Mouse (Mus musculus) embryonic stem cell, embryonic (primary cell): ENCODE measurements around the gene Mipep.

Source experiments
- CTCF ChIA-PET, 4 experiments: fragments of 300-600 bp in 2 of 4; fragments of 350-600 bp in 2 of 4; sonication (Branson Sonifier 250); formaldehyde crosslinking; loops; one replicate each; lab custom pipeline; 2022; ENCODE audit warnings: inconsistent platforms in 2 of 4; lab: Charles Lee
- POLR2A ChIA-PET, 4 experiments: fragments of 300-600 bp in 2 of 4; fragments of 350-600 bp in 2 of 4; sonication (Branson Sonifier 250); formaldehyde crosslinking; loops; one replicate each; lab custom pipeline; 2022; ENCODE audit warnings: antibody characterized with exemption in 4 of 4, inconsistent platforms in 1 of 4; lab: Charles Lee

Mipep gene

DNA sequence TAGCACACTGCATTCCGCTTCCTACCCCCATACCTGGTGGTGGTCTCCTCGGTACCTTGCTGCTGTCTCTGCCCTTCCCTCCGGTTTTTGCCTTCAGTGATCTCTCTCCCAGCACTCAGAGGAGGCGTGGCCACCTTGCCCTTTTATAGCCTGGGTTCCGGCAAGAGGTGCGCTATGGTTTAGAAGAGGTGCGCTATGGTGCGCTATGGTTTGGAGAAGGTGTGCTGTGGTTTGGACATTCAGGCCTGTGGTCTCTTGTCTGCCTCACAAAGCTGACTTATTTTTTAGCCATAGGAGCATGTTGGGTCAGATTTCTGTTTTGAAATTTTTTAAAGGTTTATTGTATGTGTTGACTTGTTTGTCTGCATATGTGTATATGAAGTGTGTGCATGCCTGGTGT lies 25.5 kb downstream of the Mipep start:
- POLR2A ChIA-PET, result interaction anchor here in 1 of 4 experiments (0.6 kb wide), 1 partner anchor 10 kb away, joined by 3 read pairs; no protein-coding TSS in a partner anchor
- CTCF ChIA-PET, result interaction anchor here in 1 of 4 experiments (0.6 kb wide), 1 partner anchor 456 kb away, joined by 3 read pairs; no protein-coding TSS in a partner anchor

DNA sequence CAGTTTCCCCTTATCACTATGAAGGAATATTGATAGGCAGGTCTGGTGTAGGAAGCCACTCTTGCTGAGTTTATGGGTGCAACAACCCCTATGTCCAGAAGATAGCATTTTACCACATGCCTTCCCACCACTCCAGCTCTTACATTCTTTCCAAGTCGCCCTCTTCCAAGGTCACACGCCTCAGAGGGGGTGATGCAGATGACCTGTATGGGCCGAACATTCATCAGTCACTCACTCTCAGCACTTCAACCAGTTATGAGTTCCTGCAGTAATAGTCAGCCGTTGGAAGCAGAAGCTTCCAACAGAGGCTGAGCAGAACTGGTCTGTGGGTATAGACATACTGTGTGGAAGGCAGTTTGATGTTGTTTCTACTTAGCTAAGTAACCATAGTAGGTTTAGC lies 27.2 kb downstream of the Mipep start:
- CTCF ChIA-PET, result no interaction called here

DNA sequence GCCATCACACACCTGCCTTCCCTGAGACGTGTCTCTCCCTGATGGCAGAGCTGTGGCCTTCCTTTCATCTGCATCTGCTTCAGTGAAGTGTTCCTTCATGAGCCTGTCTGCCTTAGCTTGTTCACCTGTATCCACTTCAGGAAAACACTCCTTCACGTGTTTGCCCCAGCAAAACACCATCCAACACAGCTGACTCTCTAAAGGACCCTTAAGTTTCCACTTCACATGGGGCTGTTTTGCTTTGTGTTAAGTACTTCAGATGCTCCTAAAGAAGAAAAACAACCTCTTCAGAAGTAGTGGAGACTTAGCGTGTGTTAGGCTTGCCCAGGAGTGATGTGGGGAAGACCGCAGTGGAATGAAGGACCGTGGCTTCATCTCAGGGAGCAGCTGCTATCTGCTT lies 30.7 kb downstream of the Mipep start:
- ChIA-PET CTCF (interaction anchor here in 2 of 4 experiments (0.6 to 2.2 kb wide), 2 partner anchors 11 to 815 kb away, joined by 3 to 8 read pairs; no protein-coding TSS in a partner anchor), POLR2A (interaction anchor here in 1 of 4 experiments (0.8 kb wide), 1 partner anchor 11 kb away, joined by 3 read pairs; no protein-coding TSS in a partner anchor)

More for the DNA sequence above, 27.2 kb downstream of the Mipep start:
- POLR2A ChIA-PET, result no interaction called here

DNA sequence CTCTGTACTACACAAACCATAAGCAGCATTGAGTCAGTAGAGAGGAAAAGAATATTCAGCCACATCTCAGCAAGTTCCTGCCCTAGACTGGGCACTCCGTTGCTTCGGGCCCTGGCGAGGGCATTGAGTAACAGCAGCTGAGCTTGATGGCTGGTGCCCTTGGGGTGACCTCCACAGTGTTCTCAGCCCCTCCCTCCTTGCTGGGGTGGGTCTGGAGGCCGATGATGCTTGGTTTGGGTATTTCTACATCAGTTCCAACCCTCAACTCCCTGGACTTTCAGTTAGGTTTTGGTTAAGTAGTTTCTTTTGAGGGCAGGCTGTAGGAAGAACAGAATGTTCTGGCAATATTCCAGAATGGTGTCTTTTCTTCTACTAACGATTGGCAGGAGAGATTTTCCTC lies 33.7 kb downstream of the Mipep start:
- CTCF ChIA-PET, result no interaction called here
- POLR2A ChIA-PET, result interaction anchor here in 1 of 4 experiments (1.1 kb wide), 1 partner anchor 164 kb away, joined by 3 read pairs; no protein-coding TSS in a partner anchor

DNA sequence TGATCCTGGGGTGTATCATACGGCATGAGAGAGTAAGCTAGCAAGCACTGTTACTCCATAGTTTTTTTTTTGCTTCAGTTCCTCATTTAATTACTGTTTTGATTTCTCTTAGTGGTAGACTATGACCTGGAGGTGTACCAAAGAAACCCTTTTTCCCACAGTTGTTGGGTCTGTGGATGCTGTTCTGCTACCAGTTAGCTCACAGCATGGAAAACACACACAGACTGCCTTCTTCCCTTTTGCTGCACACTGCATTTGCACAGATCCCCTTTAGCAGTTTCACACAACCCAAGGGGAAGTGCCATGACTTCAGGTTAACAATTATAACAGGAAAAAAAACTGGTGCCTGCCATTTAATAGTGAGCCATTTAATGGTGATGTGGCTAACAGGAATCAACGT lies 45.7 kb downstream of the Mipep start:
- ChIA-PET POLR2A (interaction anchor here in 2 of 4 experiments (0.7 to 0.9 kb wide), 2 partner anchors 11 to 227 kb away, joined by 3 read pairs; no protein-coding TSS in a partner anchor), CTCF (interaction anchor here in 1 of 4 experiments (0.7 kb wide), 1 partner anchor 816 kb away, joined by 3 read pairs; no protein-coding TSS in a partner anchor)

DNA sequence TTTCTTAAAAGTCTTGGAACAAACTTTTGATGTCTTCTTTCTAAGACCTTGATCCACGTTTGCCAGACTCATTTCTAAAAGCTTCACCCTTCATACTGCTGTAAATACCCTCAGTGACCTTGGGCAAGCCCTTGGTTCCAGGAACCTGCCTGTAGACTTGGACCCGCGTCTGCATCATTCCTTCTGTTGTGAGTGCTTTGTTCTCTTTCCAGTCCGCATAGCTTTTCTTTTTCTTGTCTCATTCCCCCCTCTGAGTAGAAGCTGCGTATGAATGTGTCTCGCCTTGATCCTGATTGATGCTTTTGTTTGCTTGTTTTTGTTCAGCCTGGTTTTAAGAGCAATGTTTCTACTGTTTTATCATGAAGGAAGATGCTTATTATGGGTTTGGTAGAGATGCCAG lies 52.3 kb downstream of the Mipep start:
- POLR2A ChIA-PET, result interaction anchor here in 3 of 4 experiments (0.6 to 2.4 kb wide), 16 partner anchors 8 to 160 kb away, joined by 3 to 7 read pairs (median 4); no protein-coding TSS in a partner anchor
- CTCF ChIA-PET, result interaction anchor here in 2 of 4 experiments (0.9 to 1.2 kb wide), 3 partner anchors 37 to 249 kb away, joined by 3 read pairs; no protein-coding TSS in a partner anchor

DNA sequence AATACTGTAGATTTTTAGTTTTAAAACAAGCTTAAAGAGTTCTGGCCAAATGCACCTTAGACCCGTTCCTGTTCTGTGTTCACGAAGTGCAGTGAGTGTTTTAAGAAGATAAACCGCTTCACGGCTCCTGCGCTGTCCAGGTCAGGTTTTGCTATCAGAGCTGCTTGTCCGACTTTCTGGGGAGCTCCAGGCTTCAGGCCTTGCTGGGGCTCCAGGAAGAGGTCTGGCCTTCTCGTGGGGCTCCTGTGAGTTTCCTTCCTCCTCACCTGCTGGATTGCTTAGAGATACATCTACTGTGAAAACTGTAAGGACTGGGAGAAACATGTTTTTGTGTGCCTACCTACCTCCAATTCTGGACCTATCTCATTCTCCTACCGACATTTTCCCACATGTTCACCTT lies 55.3 kb downstream of the Mipep start:
- CTCF ChIA-PET, result interaction anchor here in 1 of 4 experiments (0.5 kb wide), 1 partner anchor 271 kb away, joined by 3 read pairs; no protein-coding TSS in a partner anchor
- POLR2A ChIA-PET, result interaction anchor here in 2 of 4 experiments (0.7 to 1.5 kb wide), 3 partner anchors 21 to 143 kb away, joined by 4 to 5 read pairs (median 4); no protein-coding TSS in a partner anchor

DNA sequence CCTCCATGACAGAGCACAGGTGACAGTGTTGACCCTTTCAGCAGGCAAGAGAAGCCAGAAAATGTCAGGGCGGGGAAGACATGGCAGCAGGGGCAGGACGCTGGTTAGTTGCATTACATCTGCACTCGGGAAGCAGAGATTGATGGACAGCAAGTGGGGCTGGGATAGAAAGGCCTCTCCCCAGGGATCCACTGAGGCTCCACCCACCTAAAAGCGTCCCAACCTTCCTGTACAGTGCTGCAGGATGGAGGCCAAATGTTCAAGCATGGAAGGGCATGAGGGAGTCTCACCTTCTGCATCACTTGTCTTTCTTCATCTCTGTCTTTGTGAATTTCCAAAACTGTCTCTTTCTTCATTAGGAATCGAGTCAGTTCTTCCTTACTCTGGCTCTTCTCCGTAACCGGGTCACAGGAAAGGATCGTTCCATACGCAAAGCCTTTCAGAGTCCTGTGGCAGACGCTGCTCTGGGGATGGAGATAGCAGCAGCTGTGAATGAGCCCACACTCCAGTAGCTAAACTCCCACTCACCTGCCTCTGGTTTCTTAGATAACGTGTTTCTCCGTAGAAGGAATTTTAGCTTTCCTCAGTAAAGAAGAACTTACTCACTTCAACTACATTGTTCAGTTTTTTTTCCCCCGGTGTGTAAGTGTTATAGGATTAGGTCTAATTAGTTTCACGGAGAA lies 57.7 kb downstream of the Mipep start:
- CTCF ChIA-PET, result no interaction called here
- POLR2A ChIA-PET, result interaction anchor here in 1 of 4 experiments (0.8 to 1.0 kb wide), 2 partner anchors 13 to 52 kb away, joined by 3 read pairs; no protein-coding TSS in a partner anchor

DNA sequence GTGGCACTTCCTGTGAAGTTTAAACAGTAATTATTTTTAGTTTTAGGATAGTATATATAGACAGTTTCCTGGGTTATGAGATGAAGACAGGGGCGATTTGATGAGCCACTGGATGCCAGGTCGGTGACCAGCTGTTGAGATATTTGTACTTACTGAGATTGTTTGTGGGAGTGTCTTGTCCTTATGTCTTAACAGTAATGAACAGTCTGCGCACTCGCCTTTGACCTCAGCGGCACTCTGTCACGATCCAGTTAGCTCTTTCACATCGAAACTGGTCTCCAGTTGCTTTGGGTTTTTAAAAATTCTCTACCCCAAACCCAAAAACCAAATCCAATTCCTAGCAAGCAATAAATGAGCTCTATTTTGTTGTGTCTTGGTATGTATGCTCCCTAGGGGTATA lies 59.2 kb downstream of the Mipep start:
- POLR2A ChIA-PET, result interaction anchor here in 2 of 4 experiments (0.7 to 1.5 kb wide), 2 partner anchors 8 to 60 kb away, joined by 3 to 4 read pairs; no protein-coding TSS in a partner anchor
- CTCF ChIA-PET, result no interaction called here

DNA sequence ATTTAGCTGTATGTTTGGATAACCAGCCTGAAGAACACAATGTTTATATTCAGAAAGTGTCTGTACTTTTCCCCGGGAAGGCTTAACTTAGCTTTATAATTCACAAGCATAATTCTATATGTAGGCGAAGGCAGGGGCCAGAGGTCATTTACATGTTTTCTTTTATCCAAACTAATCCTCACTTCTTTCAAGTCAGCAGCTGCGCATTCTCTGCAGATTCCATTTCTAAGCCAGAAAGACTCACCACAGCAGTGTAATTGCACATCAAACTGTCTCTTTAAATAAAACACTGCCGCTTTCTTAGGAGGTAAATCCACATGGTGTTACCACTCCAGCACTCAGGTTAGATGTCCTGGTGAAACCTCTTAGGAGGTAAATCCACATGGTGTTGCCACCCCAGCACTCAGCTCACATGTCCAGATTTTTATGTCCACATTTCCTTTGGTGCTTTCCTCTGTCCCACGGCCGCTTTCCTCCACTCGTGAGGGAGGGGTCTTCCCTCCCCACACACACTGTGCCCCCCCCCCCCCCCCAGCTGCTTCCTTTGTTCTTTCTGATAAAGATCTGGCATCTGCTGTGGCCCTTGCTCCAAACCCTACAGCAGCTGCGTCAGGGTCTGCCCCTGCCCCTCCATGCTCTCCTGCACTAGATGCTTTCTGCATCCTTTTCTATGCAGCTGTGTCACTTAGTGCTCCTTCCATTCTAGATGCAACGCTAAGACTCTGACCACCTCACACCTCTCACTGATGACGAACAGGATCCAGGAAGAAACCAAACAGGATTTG lies 61.1 kb downstream of the Mipep start:
- CTCF ChIA-PET, result interaction anchor here in 1 of 4 experiments (1.0 kb wide), 1 partner anchor 312 kb away, joined by 3 read pairs; no protein-coding TSS in a partner anchor
- POLR2A ChIA-PET, result interaction anchor here in 2 of 4 experiments (0.7 to 1.5 kb wide), 2 partner anchors 10 to 52 kb away, joined by 4 read pairs; no protein-coding TSS in a partner anchor

DNA sequence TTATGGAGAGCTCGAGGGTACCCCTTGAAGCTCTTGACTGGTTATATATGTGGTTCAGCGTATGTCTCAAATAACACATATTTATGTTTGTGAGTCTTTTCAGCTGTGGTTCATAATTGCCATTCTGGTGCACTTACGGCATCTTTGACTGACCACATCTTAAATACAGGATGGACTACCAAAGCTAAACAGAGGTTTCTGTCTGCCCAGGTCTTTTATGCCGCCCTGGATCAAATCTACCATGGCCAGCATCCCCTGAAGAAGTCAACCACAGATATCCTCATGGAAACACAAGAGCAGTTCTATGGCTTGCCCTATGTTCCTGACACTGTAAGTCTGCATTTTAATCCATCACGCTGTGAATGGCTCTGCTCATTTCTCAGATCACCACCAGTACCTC lies 61.8 kb downstream of the Mipep start:
- ChIA-PET POLR2A (interaction anchor here in 1 of 4 experiments (0.7 kb wide), 1 partner anchor 51 kb away, joined by 4 read pairs; no protein-coding TSS in a partner anchor), CTCF (no interaction called here)

DNA sequence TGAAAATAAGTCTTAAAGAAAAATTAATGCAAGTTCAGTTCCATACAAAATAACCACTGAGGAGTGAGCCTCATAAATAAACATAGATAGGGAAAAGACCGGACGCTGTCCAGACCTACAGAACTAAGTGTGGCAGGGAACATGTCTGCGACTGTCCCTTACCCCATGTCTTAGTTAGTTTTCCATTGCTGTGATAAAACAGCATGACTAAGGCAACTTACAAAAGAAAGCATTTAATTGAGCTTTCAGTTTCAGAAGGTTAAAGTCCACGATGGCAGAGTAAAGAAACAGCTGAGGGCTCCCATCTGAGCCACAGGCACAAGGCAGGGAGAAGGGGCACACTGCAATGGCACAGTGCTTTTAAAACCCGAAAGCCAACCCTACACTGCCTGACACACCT lies 63.8 kb downstream of the Mipep start:
- CTCF ChIA-PET, result no interaction called here
- POLR2A ChIA-PET, result interaction anchor here in 1 of 4 experiments (1.5 kb wide), 1 partner anchor 11 kb away, joined by 5 read pairs; no protein-coding TSS in a partner anchor

DNA sequence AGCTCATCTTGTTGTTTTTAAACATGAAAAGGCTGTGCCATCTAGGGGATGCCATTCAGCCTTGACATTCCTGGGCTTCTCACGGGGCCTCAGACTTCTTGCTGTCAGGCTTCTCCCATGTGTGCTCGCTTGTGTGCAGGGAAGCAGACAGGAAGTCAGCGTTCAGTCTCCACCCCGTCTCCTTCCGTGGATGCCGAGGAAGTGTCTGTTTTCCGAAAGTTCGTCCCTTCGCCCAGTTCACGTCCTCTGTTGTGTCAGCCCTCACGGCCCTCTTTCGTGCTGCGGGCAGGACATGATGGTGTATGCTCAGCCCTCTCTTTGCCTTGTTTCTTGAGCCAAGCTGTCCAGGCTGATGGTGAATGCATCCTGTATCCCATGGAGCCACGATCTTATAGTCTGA lies 65.7 kb downstream of the Mipep start:
- POLR2A ChIA-PET, result interaction anchor here in 1 of 4 experiments (1.2 kb wide), 1 partner anchor 13 kb away, joined by 3 read pairs; no protein-coding TSS in a partner anchor
- CTCF ChIA-PET, result no interaction called here

DNA sequence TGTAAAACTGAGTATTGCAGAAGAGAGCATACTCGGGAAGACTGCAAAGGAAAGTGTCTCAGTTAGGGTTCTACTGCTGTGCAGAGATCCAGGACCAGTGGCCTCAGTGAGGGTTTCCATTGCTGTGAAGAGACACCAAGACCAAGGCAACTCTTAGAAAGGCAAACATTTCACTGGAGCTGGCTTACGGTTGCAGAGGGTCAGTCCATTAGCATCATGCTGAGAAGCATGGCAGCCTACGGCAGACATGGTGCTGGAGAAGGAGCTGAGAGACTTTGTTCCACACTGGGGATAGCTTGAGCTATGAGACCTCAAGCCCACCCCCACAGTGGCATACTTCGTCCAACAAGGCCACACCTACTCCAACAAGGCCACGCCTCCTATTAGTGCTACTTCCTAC lies 67.3 kb downstream of the Mipep start:
- POLR2A ChIA-PET, result interaction anchor here in 1 of 4 experiments (1.2 kb wide), 1 partner anchor 15 kb away, joined by 3 read pairs; no protein-coding TSS in a partner anchor
- CTCF ChIA-PET, result no interaction called here

DNA sequence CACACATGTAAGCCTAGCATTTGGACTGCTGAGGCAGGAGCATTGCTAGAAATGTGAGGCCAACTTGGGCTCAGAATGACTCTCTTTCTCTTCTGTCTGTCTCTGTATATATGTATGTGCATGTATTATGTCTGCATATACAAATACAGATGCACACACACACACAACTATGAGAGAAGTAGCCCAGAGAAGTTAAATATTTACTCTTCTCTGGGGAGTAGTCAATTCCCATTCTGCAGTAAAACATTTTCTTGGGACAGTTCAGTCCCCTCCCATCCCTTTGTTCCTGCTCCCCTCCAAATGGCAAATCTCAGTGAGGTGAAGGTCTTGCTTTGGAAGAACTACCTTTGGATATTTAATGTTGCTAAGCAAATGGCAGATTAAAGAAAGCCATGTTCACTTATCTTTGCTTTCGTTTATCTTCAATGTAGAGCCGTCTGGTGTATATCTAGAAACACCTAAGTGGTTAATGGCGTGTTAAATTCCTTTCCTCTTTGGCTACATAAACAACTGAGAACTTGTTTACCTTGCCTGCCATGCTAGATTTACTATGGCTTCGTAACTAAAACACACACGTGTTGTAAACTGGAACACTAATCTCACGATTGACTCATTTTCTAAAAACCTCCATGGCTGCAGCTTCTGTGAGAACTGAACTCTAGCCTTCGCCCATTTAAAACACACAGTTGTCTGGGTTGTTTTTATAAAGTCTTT lies 72.0 kb downstream of the Mipep start:
- ChIA-PET POLR2A (interaction anchor here in 1 of 4 experiments (0.9 to 1.2 kb wide), 3 partner anchors 14 to 39 kb away, joined by 3 read pairs; no protein-coding TSS in a partner anchor), CTCF (no interaction called here)

DNA sequence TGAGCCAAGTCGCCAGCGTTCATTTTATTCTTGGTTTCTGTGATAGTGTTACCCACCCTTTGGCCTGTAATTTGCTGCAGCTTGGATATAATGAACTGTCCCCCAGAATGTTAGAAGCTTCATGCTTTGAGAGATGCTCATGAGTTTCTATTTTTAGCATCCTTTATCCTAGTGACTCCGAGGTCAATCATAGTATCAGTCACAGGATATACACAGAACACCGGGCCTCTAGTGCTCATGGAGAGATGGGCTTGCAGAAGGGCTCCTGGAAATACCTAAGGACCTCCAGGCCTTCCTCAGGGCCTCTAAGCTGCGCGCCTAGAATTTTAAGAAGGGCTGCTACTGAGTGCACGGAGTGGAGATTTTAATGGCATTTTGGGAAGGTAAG lies 72.5 kb downstream of the Mipep start:
- POLR2A ChIA-PET, result no interaction called here

DNA sequence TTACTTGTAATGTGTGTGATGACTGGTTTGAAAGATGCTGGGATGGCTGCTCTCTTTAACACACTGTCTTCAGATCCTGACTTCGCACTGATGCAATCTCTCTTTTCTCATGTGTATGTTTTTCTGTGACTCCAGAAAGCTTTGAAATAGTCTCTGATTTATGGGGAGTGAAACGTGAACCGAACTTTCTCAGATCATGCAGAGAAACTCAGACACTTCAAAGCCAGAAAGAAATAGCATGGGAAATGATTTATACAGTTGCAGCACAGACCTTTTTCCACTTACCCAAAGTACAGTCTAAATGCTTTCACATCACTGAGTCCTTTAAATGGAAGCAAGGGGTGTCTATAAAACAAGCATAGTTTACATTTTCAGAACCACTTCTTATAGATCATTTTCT lies 79.0 kb downstream of the Mipep start:
- POLR2A ChIA-PET, result no interaction called here
- CTCF ChIA-PET, result no interaction called here

More for the DNA sequence above, 72.5 kb downstream of the Mipep start:
- CTCF ChIA-PET, result no interaction called here

DNA sequence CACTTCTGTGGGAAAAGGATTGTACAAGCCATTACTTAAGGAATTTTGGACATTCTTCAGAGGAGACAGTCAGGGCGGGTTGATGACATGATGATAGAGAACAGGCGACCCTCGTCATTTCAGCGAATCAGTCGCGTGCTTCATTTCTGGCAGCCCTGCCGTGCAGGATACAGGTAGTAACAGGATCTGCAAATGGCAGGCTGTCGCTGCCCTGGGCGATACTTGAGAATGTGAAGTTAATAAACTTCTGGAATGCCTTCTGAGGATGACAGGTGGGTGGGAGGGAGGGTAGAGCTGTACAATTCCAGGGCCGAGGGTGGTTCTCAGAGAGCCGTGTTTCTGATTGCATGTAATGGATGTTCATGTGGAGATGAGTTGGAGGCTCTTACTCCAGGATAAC lies 82.0 kb downstream of the Mipep start:
- POLR2A ChIA-PET, result no interaction called here
- CTCF ChIA-PET, result no interaction called here
